Mouse (Mus musculus) hematopoietic stem cell, adult 5-6 weeks (primary cell): ENCODE measurements at regions not wholly inside any gene's neighbourhood (a gene's known extent, or its start where the extent isn't known, plus 50 kb on each side); places are given as distances from the start of the nearest gene placed in this dataset.

ENCODE experiments used
- ATAC-seq, 2 experiments: fragments of 125-278 bp in 1 of 2; replicated peaks in 1 of 2; 2 replicates each; pipeline ENCODE4 v1.8.0; 2016 to 2017; ENCODE audit warnings: inconsistent platforms in 2 of 2, mild to moderate bottlenecking in 2 of 2, moderate number of reproducible peaks in 2 of 2, low read depth in 1 of 2, moderate TSS enrichment in 1 of 2; ENCODE audit not compliant: low FRiP score in 2 of 2, poor library complexity in 2 of 2, severe bottlenecking in 2 of 2, insufficient read depth in 1 of 2, low TSS enrichment in 1 of 2

GRCm38 (mm10) chr8:48970655-48971054 lies 126.9 kb upstream of the Tenm3 start:
- no peak for ATAC-seq

- no peak for ATAC-seq
Observed at GRCm38 (mm10) chr8:48964929-48965328, 121.2 kb upstream of the Tenm3 start.

DNA sequence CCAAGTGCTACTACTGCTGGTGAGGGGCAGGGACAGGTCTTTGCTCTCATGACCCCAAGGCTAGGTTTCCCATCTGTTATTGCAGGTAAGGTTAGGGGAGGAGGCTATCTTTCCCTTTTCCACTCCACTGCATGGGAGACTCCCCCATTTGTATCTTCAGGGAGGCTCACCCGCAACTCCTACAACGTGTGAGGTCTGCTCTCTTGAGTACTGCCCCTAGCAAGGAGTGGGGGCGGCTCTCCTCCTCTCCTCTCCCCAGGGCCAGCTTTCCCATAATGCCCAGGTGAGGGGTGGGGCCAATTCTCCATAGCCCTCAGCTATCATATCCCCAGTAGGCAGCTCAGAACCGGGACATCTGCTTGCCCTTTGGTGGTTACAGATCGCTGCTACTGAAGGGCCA lies 113.9 kb upstream of the Tenm3 start:
- ATAC-seq, result no peak

GRCm38 (mm10) chr8:48951412-48951811 lies 107.7 kb upstream of the Tenm3 start:
- ATAC-seq, result no peak

GRCm38 (mm10) chr8:48944177-48944576 lies 100.4 kb upstream of the Tenm3 start:
- no peak for ATAC-seq

GRCm38 (mm10) chr8:48937144-48937543 lies 93.4 kb upstream of the Tenm3 start:
- no peak for ATAC-seq

- ATAC-seq, result no peak
Observed at GRCm38 (mm10) chr8:48927135-48927534, 83.4 kb upstream of the Tenm3 start.

DNA sequence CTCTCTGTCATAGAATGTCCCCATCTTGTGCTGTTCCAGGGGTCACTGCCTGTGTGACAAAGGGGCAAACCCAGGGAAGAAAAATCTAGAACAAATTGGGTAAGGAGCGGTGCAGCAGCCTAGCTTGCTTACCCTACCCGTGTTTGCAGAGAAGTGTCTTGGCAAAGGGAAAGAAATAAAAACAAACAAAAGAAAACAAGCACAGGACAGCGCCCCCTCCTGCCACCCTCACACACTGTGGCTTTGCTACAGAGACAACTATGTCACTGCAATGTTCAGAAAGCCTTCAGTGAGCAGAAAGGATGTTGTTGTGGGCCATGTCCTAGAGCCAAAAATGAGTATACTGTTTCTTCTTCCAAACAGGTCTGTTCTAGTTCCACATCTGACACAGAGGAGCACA lies 71.5 kb upstream of the Tenm3 start:
- no peak for ATAC-seq

- ATAC-seq, result no peak
Observed at GRCm38 (mm10) chr8:48912842-48913241, 69.1 kb upstream of the Tenm3 start.

- ATAC-seq, result no peak
Observed at GRCm38 (mm10) chr8:48901668-48902406, 58.1 kb upstream of the Tenm3 start.

- no peak for ATAC-seq
Observed at GRCm38 (mm10) chr8:48896687-48897086, 52.9 kb upstream of the Tenm3 start.

DNA sequence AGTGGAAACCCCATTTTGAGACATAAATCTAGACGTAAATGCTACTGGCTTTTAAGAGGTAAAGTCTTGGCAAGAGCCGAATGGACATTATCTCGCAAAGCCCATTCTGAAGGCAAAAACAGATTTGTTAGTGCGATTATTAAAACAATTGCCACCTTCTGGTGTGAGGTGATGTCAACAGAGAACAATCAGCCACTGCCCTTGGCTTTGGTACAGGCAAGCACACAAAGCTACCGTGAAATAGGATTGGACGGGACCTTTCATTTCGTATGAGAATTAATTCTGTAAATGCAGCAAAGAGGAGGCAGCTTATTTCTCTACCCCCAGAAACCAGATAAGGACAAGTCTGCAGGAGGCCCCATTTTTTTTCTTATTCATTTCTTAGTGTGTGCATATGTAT lies 52.5 kb upstream of the Tenm3 start:
- ATAC-seq, result no peak

- ATAC-seq, result no peak
Observed at GRCm38 (mm10) chr8:48895586-48895985, 51.8 kb upstream of the Tenm3 start.
